18 mouse cellular contexts compared by ENCODE assay signal in genomic region chr5:144949856-144950255, GRCm38 (mm10). TPM values are rescaled to one million over a fixed set of nuclear protein-coding genes. Genes with fewer than 3 reads are reported as not detected.
DNase-seq lines count a peak whose midpoint lies in the region; ATAC-seq and TF ChIP-seq lines count a peak whose summit lies in the region.
"Had no signal": no experiment of that assay in that cellular context is flagged by ENCODE, and none has a peak within 500 bp of the region (broad histone marks: within the 10 kb centered on the region; RNA-seq: fewer than 3 reads in every experiment).

No protein-coding gene starts in this region.

- TF ChIP-seq EP300 in lung, postnatal 0 days (IDR thresholded peaks at IDR 0.05), result no peak

- DNase-seq in frontal cortex, adult 2 months (ENCODE audit: extremely low spot score in 1 of 2, low spot score in 1 of 2), result peak; percentile 45 to 69
- no peak for DNase-seq in frontal cortex, postnatal 10 days (ENCODE audit: low spot score in 2 of 2)
- peak; percentile 56 for DNase-seq in lung, postnatal 0 days (ENCODE audit: low spot score)
- DNase-seq in lung, postnatal 25 days (ENCODE audit: low spot score), result no peak
- peak; percentile 50 for DNase-seq in 3134 (ENCODE audit: extremely low read depth, insufficient read length, low spot score)
- DNase-seq: adrenal gland, postnatal 14 days; B cell, adult 2 months; cerebellum, adult 2 months; heart, postnatal 10 days had no signal

- no peak for TF ChIP-seq CTCF in lung, postnatal 0 days (IDR thresholded peaks at IDR 0.05)

- H3K27me3 ChIP-seq in lung, postnatal 0 days (replicated peaks; ENCODE audit: insufficient read depth, low read length), result no peaks in the 10 kb centered on the region
- H3K27me3 ChIP-seq in embryonic facial prominence, embryonic 15.5 days, result no peaks in the 10 kb centered on the region
- H3K27me3 ChIP-seq: embryonic facial prominence, embryonic 12.5 days; hindbrain, embryonic 12.5 days; liver, embryonic 12.5 days; lung, embryonic 15.5 days had no signal

- no peaks in the 10 kb centered on the region for H3K36me3 ChIP-seq in lung, postnatal 0 days (ENCODE audit: insufficient read depth, low read length)
- no peaks in the 10 kb centered on the region for H3K36me3 ChIP-seq in embryonic facial prominence, embryonic 15.5 days
- H3K36me3 ChIP-seq: embryonic facial prominence, embryonic 12.5 days; heart, embryonic 10.5 days; hindbrain, embryonic 12.5 days; liver, embryonic 12.5 days; lung, embryonic 15.5 days had no signal

- H3K27ac ChIP-seq in lung, postnatal 0 days (ENCODE audit: low read length), result no peak overlapping the region
- H3K27ac ChIP-seq in embryonic facial prominence, embryonic 15.5 days (replicated peaks), result peak overlapping the region; percentile 45; the same call in 1 of the 2 replicates
- H3K27ac ChIP-seq: embryonic facial prominence, embryonic 12.5 days; heart, embryonic 10.5 days; hindbrain, embryonic 12.5 days; kidney, postnatal 0 days; liver, embryonic 12.5 days; lung, embryonic 15.5 days had no signal

- H3K9me3 ChIP-seq in lung, postnatal 0 days (ENCODE audit: low read length), result no peaks in the 10 kb centered on the region
- no peaks in the 10 kb centered on the region for H3K9me3 ChIP-seq in embryonic facial prominence, embryonic 15.5 days (replicated peaks)
- H3K9me3 ChIP-seq: embryonic facial prominence, embryonic 12.5 days; heart, embryonic 10.5 days; hindbrain, embryonic 12.5 days; liver, embryonic 12.5 days; lung, embryonic 15.5 days had no signal

- H3K4me3 ChIP-seq in lung, postnatal 0 days (ENCODE audit: low read depth, low read length), result no peak overlapping the region
- H3K4me3 ChIP-seq in embryonic facial prominence, embryonic 15.5 days (replicated peaks), result no peak overlapping the region
- H3K4me3 ChIP-seq: embryonic facial prominence, embryonic 12.5 days; heart, embryonic 10.5 days; hindbrain, embryonic 12.5 days; liver, embryonic 12.5 days; lung, embryonic 15.5 days had no signal

- WGBS in lung, postnatal 0 days, result 65% methylated on average over 4 of the region's 4 CpGs
- WGBS in embryonic facial prominence, embryonic 15.5 days, result 68% methylated on average over 4 of the region's 4 CpGs

- ATAC-seq in lung, postnatal 0 days, result no peak
- ATAC-seq in embryonic facial prominence, embryonic 15.5 days (ENCODE audit: insufficient number of reproducible peaks, low FRiP score, low TSS enrichment, low read depth), result no peak
- no peak for ATAC-seq in inflammation-experienced regulatory T-cells, adult 6 months
- ATAC-seq: activated CD4-positive, CD25-positive, alpha-beta regulatory T cell, adult 4 months; liver, embryonic 12.5 days had no signal

- H3K9ac ChIP-seq in lung, postnatal 0 days (replicated peaks; ENCODE audit: low read depth), result no peak overlapping the region
- no peak overlapping the region for H3K9ac ChIP-seq in embryonic facial prominence, embryonic 15.5 days
- H3K9ac ChIP-seq: embryonic facial prominence, embryonic 12.5 days; hindbrain, embryonic 12.5 days; liver, embryonic 12.5 days; lung, embryonic 15.5 days had no signal

- H3K4me2 ChIP-seq in lung, postnatal 0 days (replicated peaks; ENCODE audit: low read depth, low read length), result no peak overlapping the region
- no peak overlapping the region for H3K4me2 ChIP-seq in embryonic facial prominence, embryonic 15.5 days (replicated peaks)
- H3K4me2 ChIP-seq: embryonic facial prominence, embryonic 12.5 days; hindbrain, embryonic 12.5 days; liver, embryonic 12.5 days; lung, embryonic 15.5 days had no signal

- H3K4me1 ChIP-seq in lung, postnatal 0 days (ENCODE audit: insufficient read depth, low read depth, low read length), result peaks cover 26% of the 10 kb centered on the region; the same call in 1 of the 2 replicates
- peaks cover 59% of the 10 kb centered on the region for H3K4me1 ChIP-seq in embryonic facial prominence, embryonic 15.5 days
- H3K4me1 ChIP-seq: liver, embryonic 12.5 days had no signal

RNA-seq across cellular contexts. Expression of gene Smurf1, which starts 15.8 kb away (rescaled TPM):
- polyA plus RNA-seq in frontal cortex, adult 2 months (2012; rRNA removed), result 25.6 and 28.2 TPM in 2 replicates
- 12.5 and 13.2 TPM in 2 replicates for polyA plus RNA-seq in lung, postnatal 0 days (2015; fragmentation: Nextera tagmentation; extraction: Ambion mirVana)
- polyA plus RNA-seq in embryonic facial prominence, embryonic 15.5 days (2015; fragmentation: Nextera tagmentation; extraction: Ambion mirVana), result 18.5 and 19.3 TPM in 2 replicates
- polyA plus RNA-seq in inflammation-experienced regulatory T-cells, adult 6 months (2017; shearing (Covaris generic)), result 1 to 10 TPM; 2.7 to 6.8 (median 5.4) TPM

Comparison
In these comparisons a context has a peak if more than half of its experiments do, and no peak if none do; other contexts are left out.
1. DNase-seq: peak in frontal cortex, adult 2 months (2 of 2), lung, postnatal 0 days (single experiment) and 3134 (single experiment); none in frontal cortex, postnatal 10 days (0 of 2) and lung, postnatal 25 days (single experiment).